Mouse (Mus musculus) CH12.LX (cell line): ENCODE results near the gene Lrrc57. TPM values are rescaled to one million over a fixed set of nuclear protein-coding genes. Genes with fewer than 3 reads are reported as not detected.

Experiments
- DNase-seq: peaks from one replicate; pipeline ENCODE4 v3.0.0-alpha.2; 2013; ENCODE audit errors: extremely low read depth
- H3K27ac ChIP-seq: 2 replicates; pipeline ENCODE4 v1.5.1; 2012; ENCODE audit warnings: low read depth, mild to moderate bottlenecking, control low read depth, moderate library complexity; ENCODE audit not compliant: insufficient read depth
- H3K27me3 ChIP-seq: replicated peaks from 2 replicates; pipeline ENCODE3; 2012; ENCODE audit warnings: inconsistent platforms
- H3K36me3 ChIP-seq, 2 experiments: replicated peaks in 1 of 2; 2 replicates each; pipeline versions ENCODE3 to v1.6.1; 2012; ENCODE audit warnings: inconsistent platforms in 1 of 2, low read length in 1 of 2, mild to moderate bottlenecking in 1 of 2, mixed read lengths in 1 of 2, moderate library complexity in 1 of 2; ENCODE audit not compliant: control insufficient read depth in 1 of 2, insufficient read depth in 1 of 2
- H3K4me1 ChIP-seq, 2 experiments: 2 replicates each; pipeline ENCODE4 v1.6.1; 2012; ENCODE audit warnings: inconsistent platforms in 1 of 2, moderate library complexity in 1 of 2; ENCODE audit not compliant: insufficient read depth in 2 of 2, control insufficient read depth in 1 of 2
- H3K4me2 ChIP-seq: 2 replicates; pipeline ENCODE4 v1.6.1; 2012; ENCODE audit warnings: low read depth, mild to moderate bottlenecking, control low read depth; ENCODE audit not compliant: poor library complexity, insufficient read depth, severe bottlenecking
- H3K4me3 ChIP-seq, 3 experiments: fragments of 150-350 bp in 1 of 3; sonication (generic) in 1 of 3; replicated peaks in 1 of 3; 2 replicates each; pipeline versions ENCODE3 to v1.5.1; 2011 to 2012; ENCODE audit warnings: low read depth in 2 of 3, low read length in 2 of 3, mild to moderate bottlenecking in 2 of 3, moderate library complexity in 2 of 3, control low read depth in 1 of 3, improper control_type of control experiment in 1 of 3, inconsistent platforms in 1 of 3, mixed read lengths in 1 of 3; ENCODE audit not compliant: poor library complexity in 1 of 3
- H3K79me2 ChIP-seq: replicated peaks from 2 replicates; pipeline ENCODE4 v1.6.1; 2012; ENCODE audit warnings: mild to moderate bottlenecking, moderate library complexity; ENCODE audit not compliant: control insufficient read depth, poor library complexity, insufficient read depth, severe bottlenecking; ENCODE audit errors: extremely low read depth
- H3K9ac ChIP-seq: 2 replicates; pipeline ENCODE4 v1.6.1; 2012; ENCODE audit warnings: low read depth, mild to moderate bottlenecking, control low read depth, moderate library complexity; ENCODE audit not compliant: insufficient read depth
- H3K9me3 ChIP-seq: replicated peaks from 2 replicates; pipeline ENCODE3; 2012; ENCODE audit warnings: low read length, inconsistent platforms, mixed read lengths
- BHLHE40 ChIP-seq: IDR thresholded peaks from 2 replicates; pipeline ENCODE4 v1.6.1; 2011; ENCODE audit warnings: mild to moderate bottlenecking, low read depth, low read length, improper control_type of control experiment
- CHD1 ChIP-seq: IDR thresholded peaks from 2 replicates; pipeline ENCODE4 v1.6.1; 2012; ENCODE audit warnings: low read depth, low read length, improper control_type of control experiment, inconsistent platforms
- CHD2 ChIP-seq: IDR thresholded peaks from 2 replicates; pipeline ENCODE4 v1.6.1; 2011; ENCODE audit warnings: low read length, improper control_type of control experiment
- E2F4 ChIP-seq: IDR thresholded peaks from 2 replicates; pipeline ENCODE4 v1.6.1; 2011; ENCODE audit warnings: low read depth, low read length, improper control_type of control experiment; ENCODE audit not compliant: insufficient replicate concordance
- ELF1 ChIP-seq: IDR thresholded peaks from 2 replicates; pipeline ENCODE4 v1.6.1; 2014; ENCODE audit warnings: low read depth, mild to moderate bottlenecking, inconsistent platforms, low read length, improper control_type of control experiment
- EP300 ChIP-seq: IDR thresholded peaks from 2 replicates; pipeline ENCODE4 v1.6.1; 2011; ENCODE audit warnings: low read length, improper control_type of control experiment
- ETS1 ChIP-seq: conservative IDR thresholded peaks from 2 replicates; pipeline ENCODE4 v1.6.1; 2012; ENCODE audit warnings: low read depth, mild to moderate bottlenecking, inconsistent platforms, low read length, improper control_type of control experiment, moderate library complexity
- HCFC1 ChIP-seq: IDR thresholded peaks from 2 replicates; pipeline ENCODE4 v1.6.1; 2012; ENCODE audit warnings: low read depth, mild to moderate bottlenecking, inconsistent platforms, low read length, improper control_type of control experiment
- JUN ChIP-seq: IDR thresholded peaks from 2 replicates; pipeline ENCODE4 v1.6.1; 2011; ENCODE audit warnings: low read depth, mild to moderate bottlenecking, low read length, improper control_type of control experiment, moderate library complexity; ENCODE audit not compliant: insufficient read depth
- JUND ChIP-seq: conservative IDR thresholded peaks from 2 replicates; pipeline ENCODE4 v1.6.1; 2011; ENCODE audit warnings: low read depth, low read length, improper control_type of control experiment
- KAT2A ChIP-seq: IDR thresholded peaks from 2 replicates; pipeline ENCODE4 v1.6.1; 2012; ENCODE audit warnings: low read length, improper control_type of control experiment, inconsistent platforms; ENCODE audit not compliant: insufficient replicate concordance
- MAFK ChIP-seq: IDR thresholded peaks from 2 replicates; pipeline ENCODE4 v1.6.1; 2011; ENCODE audit warnings: low read length, improper control_type of control experiment; ENCODE audit not compliant: insufficient replicate concordance
- MAX ChIP-seq: IDR thresholded peaks from 2 replicates; pipeline ENCODE4 v1.6.1; 2011; ENCODE audit warnings: low read length, improper control_type of control experiment
- MAZ ChIP-seq: IDR thresholded peaks from 2 replicates; pipeline ENCODE4 v1.6.1; 2012; ENCODE audit warnings: low read depth, mild to moderate bottlenecking, inconsistent platforms, low read length, improper control_type of control experiment, moderate library complexity
- MYC ChIP-seq: IDR thresholded peaks from 2 replicates; pipeline ENCODE4 v1.6.1; 2011; ENCODE audit warnings: low read depth, mild to moderate bottlenecking, improper control_type of control experiment, low read length
- NELFE ChIP-seq: IDR thresholded peaks from 2 replicates; pipeline ENCODE4 v1.6.1; 2011; ENCODE audit warnings: low read depth, low read length, improper control_type of control experiment
- PAX5 ChIP-seq: IDR thresholded peaks from 2 replicates; pipeline ENCODE4 v1.6.1; 2012; ENCODE audit warnings: low read length, inconsistent platforms, mixed read lengths
- POLR2A ChIP-seq: IDR thresholded peaks from 2 replicates; pipeline ENCODE4 v1.6.1; 2011; ENCODE audit warnings: low read depth, mild to moderate bottlenecking, improper control_type of control experiment, low read length
- POLR2AphosphoS2 ChIP-seq: IDR thresholded peaks from 2 replicates; pipeline ENCODE4 v1.6.1; 2011; ENCODE audit warnings: low read depth, low read length, improper control_type of control experiment
- RAD21 ChIP-seq: IDR thresholded peaks from 2 replicates; pipeline ENCODE4 v1.6.1; 2011; ENCODE audit warnings: low read depth, mild to moderate bottlenecking, low read length, improper control_type of control experiment, moderate library complexity
- SIN3A ChIP-seq: IDR thresholded peaks from 2 replicates; pipeline ENCODE4 v1.6.1; 2012; ENCODE audit warnings: low read length, improper control_type of control experiment, inconsistent platforms
- SMC3 ChIP-seq: IDR thresholded peaks from 2 replicates; pipeline ENCODE4 v1.6.1; 2011; ENCODE audit warnings: low read depth, low read length, improper control_type of control experiment
- TBP ChIP-seq: conservative IDR thresholded peaks from 2 replicates; pipeline ENCODE4 v1.6.1; 2011; ENCODE audit warnings: low read depth, low read length, improper control_type of control experiment
- TCF12 ChIP-seq: IDR thresholded peaks from 2 replicates; pipeline ENCODE4 v1.6.1; 2014; ENCODE audit warnings: low read depth, mild to moderate bottlenecking, inconsistent platforms, low read length, improper control_type of control experiment
- UBTF ChIP-seq: IDR thresholded peaks from 2 replicates; pipeline ENCODE4 v1.6.1; 2012; ENCODE audit warnings: low read depth, mild to moderate bottlenecking, inconsistent platforms, low read length, improper control_type of control experiment, moderate library complexity
- USF1 ChIP-seq: IDR thresholded peaks from 2 replicates; pipeline ENCODE4 v1.6.1; 2014; ENCODE audit warnings: low read depth, mild to moderate bottlenecking, inconsistent platforms, low read length, improper control_type of control experiment
- USF2 ChIP-seq: conservative IDR thresholded peaks from 2 replicates; pipeline ENCODE4 v1.6.1; 2011; ENCODE audit warnings: low read depth, low read length, improper control_type of control experiment
- ZKSCAN1 ChIP-seq: IDR thresholded peaks from 2 replicates; pipeline ENCODE4 v1.6.1; 2012; ENCODE audit warnings: low read depth, inconsistent platforms, low read length, improper control_type of control experiment, borderline replicate concordance
- ZMIZ1 ChIP-seq: IDR thresholded peaks from 2 replicates; pipeline ENCODE4 v1.6.1; 2012; ENCODE audit warnings: low read depth, mild to moderate bottlenecking, inconsistent platforms, low read length, improper control_type of control experiment
- ZNF384 ChIP-seq: IDR thresholded peaks from 2 replicates; pipeline ENCODE4 v1.6.1; 2012; ENCODE audit warnings: low read depth, low read length, improper control_type of control experiment, inconsistent platforms
- dilution Hi-C: fragments of 300-500 bp; cut with MboI; formaldehyde crosslinking; loops from 2 replicates; pipeline ENCODE4 v1.14.3; 2020; ENCODE audit warnings: low sequenced_read_pairs; ENCODE audit not compliant: extremely low pct_unique_long_range_greater_than_20kb, extremely low pct_ligation_motif_present
- in situ Hi-C: fragments of 300-500 bp; cut with MboI; formaldehyde crosslinking; loops from 3 replicates; pipeline ENCODE4 v1.14.3; 2019; ENCODE audit warnings: low sequenced_read_pairs, low pct_ligation_motif_present, low pct_unique_long_range_greater_than_20kb, mixed read lengths
- polyA plus RNA-seq: library from polyadenylated mRNA; unstranded; fragments of >175 nt; gene quantifications from 2 replicates; pipeline ENCODE4 v1.2.1, GENCODE M21; 2012; ENCODE audit warnings: low read depth; ENCODE audit not compliant: insufficient read length
- total RNA-seq, 2 experiments: library from RNA; depleted of rRNA; stranded (reverse); fragments of 300-350 nt in 1 of 2; fragments of >200 nt in 1 of 2; gene quantifications; 2 replicates each; pipeline ENCODE4 v1.2.3; 2012 to 2014

Gene Lrrc57
- total and polyA plus RNA-seq, 3 experiments: 8.9 to 15.6 (median 10.3) TPM

DNA sequence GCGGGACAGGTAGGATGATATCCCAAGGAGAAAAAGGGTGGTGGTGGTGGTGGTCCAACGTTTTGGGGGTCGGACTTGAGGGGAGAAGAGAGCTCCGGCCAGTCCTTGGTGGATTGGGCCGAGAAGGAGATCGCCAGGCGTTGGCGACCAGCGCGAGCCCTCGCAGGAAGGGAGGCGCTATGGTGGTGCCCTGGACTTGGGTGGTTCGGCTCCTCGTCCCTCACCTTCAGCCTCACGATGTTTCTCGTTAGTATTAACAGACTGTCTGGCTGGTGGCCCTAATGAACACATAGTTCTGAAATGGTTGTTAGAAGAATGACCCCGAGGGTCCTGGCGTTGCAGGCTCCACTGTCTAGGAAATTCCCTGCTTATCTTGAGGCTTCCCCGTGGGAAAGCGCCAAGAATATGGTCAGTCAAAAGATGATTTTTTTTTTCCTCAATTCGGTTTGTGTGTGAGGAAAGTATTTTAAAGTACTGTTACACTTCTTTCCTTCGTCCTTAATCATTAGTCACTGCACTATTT lies 41.5 kb downstream of the Lrrc57 start:
- no peaks in the 10 kb centered on the region for H3K9me3 ChIP-seq
- TF ChIP-seq TCF12 (peak; percentile 12), MAZ (no peak), SIN3A (no peak; the same call in 1 of the 2 replicates), UBTF (peak; percentile 60; the same call in 1 of the 2 replicates), CHD2 (0 out of 2 replicates have a peak, but pooled peaks have one; percentile 20), EP300 (peak; percentile 34; the same call in 1 of the 2 replicates)
- TF ChIP-seq, all 38 proteins: peak for 4
- H3K4me1 ChIP-seq: peaks cover 2 to 44% of the 10 kb centered on the region in 2 experiments; a peak in 3 of 4 replicates
- peak overlapping the region; percentile 83 to 93 (median 86) for H3K4me3 ChIP-seq
- H3K27ac ChIP-seq: 0 out of 2 replicates have a peak overlapping the region, but pooled peaks have one; percentile 7
- peak overlapping the region; percentile 61 for H3K9ac ChIP-seq
- dilution Hi-C loops: no loop called here
- in situ Hi-C loops: no loop called here
- no peak for DNase-seq
- H3K4me2 ChIP-seq: peak overlapping the region; percentile 98
- H3K36me3 ChIP-seq: peaks cover 0 to 11% of the 10 kb centered on the region in 2 experiments
- H3K79me2 ChIP-seq: peaks cover 22% of the 10 kb centered on the region
- no peaks in the 10 kb centered on the region for H3K27me3 ChIP-seq

GRCm38 (mm10) chr2:120566886-120567797 lies 42.2 kb downstream of the Lrrc57 start, which contains the start of gene Snap23:
Gene Snap23 (plus strand): TSS chr2:120567671.
- DNase-seq: peak; percentile 83
- H3K4me2 ChIP-seq: peak within 1 kb of the TSS; percentile 98
- peaks cover 2 to 37% of the 10 kb centered on the region in 2 experiments; a peak in 3 of 4 replicates for H3K4me1 ChIP-seq
- H3K27ac ChIP-seq: 0 out of 2 replicates have a peak within 1 kb of the TSS, but pooled peaks have one; percentile 7
- no peaks in the 10 kb centered on the region for H3K9me3 ChIP-seq
- peak within 1 kb of the TSS; percentile 61 for H3K9ac ChIP-seq
- peaks cover 29% of the 10 kb centered on the region for H3K79me2 ChIP-seq
- dilution Hi-C loops (no loop called here), in situ Hi-C loops (no loop called here)
- no peaks in the 10 kb centered on the region for H3K27me3 ChIP-seq
- peaks cover 0 to 11% of the 10 kb centered on the region in 2 experiments for H3K36me3 ChIP-seq
- H3K4me3 ChIP-seq: peak within 1 kb of the TSS; percentile 83 to 93 (median 86)
- TF ChIP-seq RAD21 (no peak), HCFC1 (peak; percentile 55; the same call in 1 of the 2 replicates), ZNF384 (no peak), E2F4 (no peak), CHD1 (0 out of 2 replicates have a peak, but pooled peaks have one; percentile 14), USF1 (no peak), MYC (no peak), ELF1 (no peak; the same call in 1 of the 2 replicates), TBP (peak; percentile 27; the same call in 1 of the 2 replicates), JUND (no peak), MAZ (no peak), ZKSCAN1 (no peak), SIN3A (peak; percentile 72), NELFE (peak; percentile 91), KAT2A (no peak), USF2 (no peak), MAX (no peak), PAX5 (no peak), ZMIZ1 (peak; percentile 71; the same call in 1 of the 2 replicates), ETS1 (no peak), MAFK (no peak), JUN (no peak), POLR2A (peak; percentile 89), BHLHE40 (no peak), SMC3 (no peak), POLR2AphosphoS2 (peak; percentile 76; the same call in 1 of the 2 replicates)
